Mouse (Mus musculus): ENCODE measurements around the gene Il22ra2. TPM values are rescaled to one million over a fixed set of nuclear protein-coding genes. Genes with fewer than 3 reads are reported as not detected.
"Not testable (repeated sequence)": the region's sequence is repeated elsewhere in the genome, so short reads cannot be mapped to it uniquely, and the experiment has no call there.

Il22ra2 gene
- total RNA-seq, 2 experiments from 2014 or later, result not detected

DNA sequence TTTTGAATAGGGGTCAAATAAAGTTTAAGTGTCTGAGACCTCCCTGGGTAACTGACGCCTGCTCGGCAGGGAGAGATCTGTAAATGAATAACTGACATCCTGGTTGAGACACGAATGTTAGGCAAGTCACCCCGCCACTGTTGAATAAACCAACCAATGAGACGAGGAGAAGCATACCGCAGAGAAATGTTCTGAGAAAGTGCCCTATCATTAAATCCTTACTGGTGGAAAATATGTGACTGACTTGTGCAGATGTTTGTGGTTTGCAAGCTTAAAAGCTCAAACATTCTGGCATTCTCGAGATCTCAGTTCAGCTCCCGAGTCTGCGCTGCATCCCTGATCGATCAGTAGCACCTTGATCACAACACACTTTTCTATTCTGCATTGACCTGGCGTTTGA lies 23.7 kb upstream of the Il22ra2 start:
- intact Hi-C loops (cut with DNase I), result loop anchor here (5.0 to 10.0 kb wide), 2 partner anchors 106 to 507 kb away; no protein-coding TSS in a partner anchor
- DNase-seq (ENCODE audit: low spot score), result no peak

DNA sequence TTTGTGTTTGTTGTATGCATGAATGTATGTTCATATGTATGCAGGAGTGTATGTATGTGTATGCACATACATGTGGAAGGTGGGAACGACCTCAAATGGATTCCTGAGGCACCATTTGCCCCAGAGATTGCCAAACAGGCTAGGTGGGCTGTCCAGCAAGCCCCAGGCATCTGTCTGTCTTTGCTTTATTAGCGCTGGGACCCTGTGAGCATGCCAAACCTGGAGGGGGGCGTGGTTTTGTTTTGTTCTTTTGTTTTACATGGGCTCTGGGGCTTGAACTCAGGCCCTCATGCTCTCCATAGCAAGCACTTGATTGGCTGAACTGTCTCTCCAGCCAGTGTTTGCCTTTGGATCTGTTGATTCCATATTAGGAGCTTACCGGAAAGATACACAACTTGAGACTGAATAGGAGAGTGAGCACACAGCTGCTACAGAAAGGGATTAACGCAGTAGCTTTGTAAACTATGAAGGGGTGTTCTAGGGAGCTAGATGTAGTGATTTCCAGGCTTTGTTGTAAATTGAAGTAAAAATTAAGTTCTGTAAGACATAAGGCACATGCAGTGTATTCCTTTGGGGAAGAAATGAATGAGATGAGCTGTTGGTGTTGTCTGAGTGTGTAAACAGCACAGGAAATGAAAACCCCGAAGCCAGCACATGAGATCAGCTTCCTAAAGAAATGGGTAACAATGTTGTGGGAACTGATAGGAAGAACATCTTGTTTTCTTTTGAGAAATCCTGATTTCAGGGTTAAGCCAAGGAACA lies 22.3 kb upstream of the Il22ra2 start:
- DNase-seq (ENCODE audit: low spot score), result no peak

DNA sequence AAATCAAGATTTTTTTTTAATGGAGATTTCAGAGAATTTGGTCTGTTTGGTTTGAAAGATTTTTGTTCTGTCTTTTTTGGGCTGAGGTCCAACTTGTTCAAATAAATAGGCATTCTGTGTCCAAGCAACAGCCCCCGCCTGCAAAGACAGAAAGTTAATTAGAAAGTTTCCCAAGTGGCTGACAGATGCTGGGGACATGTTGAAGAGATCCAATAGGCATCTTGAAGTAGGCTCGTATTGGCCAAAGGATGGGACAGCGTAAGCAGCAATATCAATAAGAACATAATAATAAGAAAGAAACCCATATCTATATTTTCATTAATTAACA lies 21.7 kb upstream of the Il22ra2 start:
- no peak for DNase-seq (ENCODE audit: low spot score)
- intact Hi-C loops (cut with DNase I), result loop anchor here (5.0 to 10.0 kb wide), 3 partner anchors 38 to 295 kb away; no protein-coding TSS in a partner anchor

More for the DNA sequence above, 22.3 kb upstream of the Il22ra2 start:
- intact Hi-C loops (cut with DNase I), result loop anchor here (5.0 to 10.0 kb wide), 5 partner anchors 37 to 505 kb away; no protein-coding TSS in a partner anchor

DNA sequence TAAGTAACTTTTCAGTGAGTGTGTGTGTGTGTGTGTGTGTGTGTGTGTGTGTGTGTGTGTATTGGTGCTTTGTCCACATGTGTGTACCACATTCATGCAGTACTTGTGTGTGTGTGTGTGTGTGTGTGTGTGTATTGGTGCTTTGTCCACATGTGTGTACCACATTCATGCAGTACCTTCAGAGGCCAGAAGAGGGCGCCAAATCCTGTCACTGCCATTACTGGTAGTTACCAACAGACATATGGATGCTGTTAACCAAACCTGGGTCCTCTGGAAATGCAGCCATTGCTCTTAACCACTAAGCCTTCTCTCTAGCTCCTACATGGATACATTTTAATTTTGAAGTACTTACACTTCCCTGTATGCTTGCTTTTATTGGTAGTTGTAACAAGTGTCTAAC lies 20.3 kb upstream of the Il22ra2 start:
- not testable (repeated sequence) for DNase-seq (ENCODE audit: low spot score)

DNA sequence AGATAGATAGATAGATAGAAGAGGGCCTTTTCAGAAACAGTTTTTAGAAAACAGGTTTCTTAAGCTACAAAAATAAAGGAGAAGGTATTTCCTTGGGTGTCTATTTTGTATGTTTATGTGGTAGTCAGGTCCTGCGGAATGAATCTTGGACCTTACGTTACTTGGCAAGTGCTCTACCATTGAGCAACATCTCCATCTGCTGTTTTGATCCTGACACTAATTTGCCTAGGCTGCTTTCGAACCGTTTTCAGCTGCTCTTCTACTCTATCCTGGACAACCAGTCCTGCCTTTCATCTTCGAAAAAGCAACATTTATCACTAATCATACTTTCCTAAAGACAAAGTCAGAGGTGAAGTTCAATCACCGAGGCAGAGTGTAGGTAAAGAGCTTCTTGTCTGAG lies 18.6 kb upstream of the Il22ra2 start:
- DNase-seq (ENCODE audit: low spot score), result no peak
- intact Hi-C loops (cut with DNase I), result loop anchor here (5.0 to 10.0 kb wide), 3 partner anchors 41 to 292 kb away; no protein-coding TSS in a partner anchor

More for the DNA sequence above, 20.3 kb upstream of the Il22ra2 start:
- intact Hi-C loops (cut with DNase I), result loop anchor here (5.0 to 10.0 kb wide), 3 partner anchors 39 to 293 kb away; no protein-coding TSS in a partner anchor

DNA sequence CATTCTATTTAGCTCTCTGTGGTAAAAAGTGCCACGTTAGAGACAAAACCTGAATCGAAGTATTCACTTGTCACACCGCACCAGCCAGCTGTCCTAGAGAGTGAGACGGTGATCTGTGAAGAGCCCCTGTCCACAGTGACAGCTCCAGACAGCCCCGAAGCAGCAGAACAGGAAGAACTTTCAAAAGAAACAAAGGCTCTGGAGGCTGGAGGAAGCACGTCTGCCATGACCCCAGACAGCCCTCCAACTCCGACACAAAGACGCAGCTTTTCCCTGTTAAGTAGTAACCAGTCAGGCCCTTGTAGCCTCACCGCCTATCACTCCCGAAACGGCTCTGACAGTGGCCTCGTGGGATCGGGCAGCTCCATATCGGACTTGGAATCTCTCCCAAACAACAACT lies 12.7 kb upstream of the Il22ra2 start:
- intact Hi-C loops (cut with DNase I), result loop anchor here (10.0 kb wide), 1 partner anchor 286 kb away; no protein-coding TSS in a partner anchor
- no peak for DNase-seq (ENCODE audit: low spot score)

DNA sequence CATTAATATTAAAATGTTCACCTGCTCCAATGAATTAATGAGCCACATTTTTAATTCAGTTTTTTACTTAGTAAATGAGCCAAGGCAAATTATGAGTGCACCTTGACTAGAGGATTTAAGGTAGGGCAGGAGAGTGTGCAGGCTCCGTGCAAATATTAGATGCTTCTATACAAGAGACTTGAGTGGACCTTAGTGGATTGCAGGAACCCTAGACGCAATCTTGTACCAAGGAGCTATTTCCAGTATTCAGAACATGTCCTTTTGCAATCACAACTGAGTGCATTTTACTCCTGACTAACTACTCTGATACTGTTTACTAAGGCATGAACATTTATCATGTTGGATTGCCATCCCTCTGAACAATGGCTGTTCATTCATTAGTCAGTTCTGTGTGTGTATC lies 10.2 kb upstream of the Il22ra2 start:
- intact Hi-C loops (cut with DNase I), result no loop called here

DNA sequence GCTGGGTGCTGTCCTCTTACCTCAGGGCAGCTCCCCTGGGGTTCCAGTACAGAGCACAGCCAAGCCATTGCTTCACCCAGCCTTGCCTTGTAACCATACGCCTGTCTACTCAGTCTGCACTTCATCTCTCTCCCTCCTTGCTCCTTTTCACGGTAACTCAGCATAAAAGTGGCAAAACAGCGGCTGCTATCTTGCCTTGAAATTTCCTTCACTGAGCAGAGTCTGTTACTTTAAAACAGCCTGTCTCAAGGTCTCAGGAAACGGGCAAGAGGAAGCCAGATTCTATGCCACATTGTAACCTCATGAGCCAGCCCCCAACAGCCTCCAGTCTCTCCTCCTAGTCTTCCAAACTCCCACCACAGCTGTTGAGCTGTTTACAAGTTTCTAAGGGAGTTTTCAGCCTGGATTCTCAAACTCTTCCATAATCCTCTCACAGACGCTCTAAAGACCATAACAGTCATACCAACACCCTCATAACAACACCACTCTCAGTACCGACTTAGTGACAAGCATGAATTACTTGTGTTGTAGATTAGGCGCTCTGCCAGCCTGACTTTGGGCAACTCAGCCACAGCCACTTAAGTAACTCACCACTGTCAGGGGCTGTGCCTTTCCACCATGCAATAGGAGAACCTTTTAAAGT lies 8.6 kb upstream of the Il22ra2 start:
- no peak for DNase-seq (ENCODE audit: low spot score)
- intact Hi-C loops (cut with DNase I), result no loop called here

More for the DNA sequence above, 10.2 kb upstream of the Il22ra2 start:
- no peak for DNase-seq (ENCODE audit: low spot score)

DNA sequence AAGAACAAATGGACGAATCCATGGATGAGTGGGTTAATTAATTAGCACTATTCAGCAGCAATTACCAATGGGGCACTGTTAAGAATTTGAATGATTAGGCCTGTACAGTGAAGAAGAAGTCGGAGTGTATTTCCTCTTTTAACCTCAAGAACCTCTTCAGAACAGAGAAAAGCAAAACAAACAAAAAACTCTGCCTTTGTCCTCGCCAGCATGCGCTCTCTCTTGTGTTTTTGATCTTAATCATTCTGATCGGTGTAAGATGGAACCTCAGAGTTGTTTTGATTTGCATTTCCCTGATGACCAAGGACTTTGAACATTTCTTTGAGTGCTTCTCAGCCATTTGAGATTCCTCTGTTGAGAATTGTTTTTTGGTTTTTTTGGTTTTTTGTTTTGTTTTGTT lies 2.1 kb upstream of the Il22ra2 start:
- DNase-seq (ENCODE audit: low spot score), result no peak
- intact Hi-C loops (cut with DNase I), result loop anchor here (5.0 kb wide), 1 partner anchor 73 kb away; no protein-coding TSS in a partner anchor

DNA sequence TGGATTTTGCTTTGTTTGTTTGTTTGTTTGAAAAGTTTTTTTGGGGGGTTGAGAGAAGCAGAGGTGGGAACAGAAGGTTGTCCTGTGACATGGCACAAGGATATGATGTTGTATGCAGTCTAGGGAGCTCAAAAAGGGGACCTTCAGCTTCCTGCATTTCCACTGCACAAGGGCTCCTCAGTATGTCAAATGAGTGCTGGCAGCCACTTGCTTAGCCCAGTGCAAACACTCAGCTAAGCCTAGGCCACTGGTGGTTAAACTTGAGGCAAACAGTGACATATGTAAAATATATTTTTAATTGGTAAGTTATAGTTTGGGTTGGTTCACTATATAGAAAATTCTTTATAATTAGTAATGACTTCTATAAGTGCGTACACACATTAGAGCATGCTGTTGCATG lies 2.8 kb downstream of the Il22ra2 start:
- DNase-seq (ENCODE audit: low spot score), result no peak
- intact Hi-C loops (cut with DNase I), result loop anchor here (5.0 kb wide), 1 partner anchor 68 kb away; no protein-coding TSS in a partner anchor

DNA sequence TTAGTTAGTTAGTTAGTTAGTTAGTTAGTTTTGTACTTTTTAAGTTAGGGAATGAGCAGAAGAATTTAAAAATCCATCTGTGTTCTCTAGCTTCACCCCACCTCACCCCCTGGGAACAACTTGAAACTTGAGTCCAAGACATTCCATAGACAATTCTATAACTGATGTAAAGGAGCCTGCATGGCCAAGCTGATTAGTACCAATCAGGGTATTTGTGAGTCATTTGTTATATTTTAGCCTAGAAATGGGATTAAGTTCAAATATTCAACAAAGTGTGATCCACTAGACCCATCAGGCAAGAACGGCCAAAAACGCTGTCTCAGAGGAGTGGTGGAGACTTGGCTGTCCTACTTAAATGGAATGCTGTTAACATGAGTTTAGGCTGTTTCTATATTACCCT lies 5.5 kb downstream of the Il22ra2 start:
- DNase-seq (ENCODE audit: low spot score), result no peak
- intact Hi-C loops (cut with DNase I), result no loop called here

DNA sequence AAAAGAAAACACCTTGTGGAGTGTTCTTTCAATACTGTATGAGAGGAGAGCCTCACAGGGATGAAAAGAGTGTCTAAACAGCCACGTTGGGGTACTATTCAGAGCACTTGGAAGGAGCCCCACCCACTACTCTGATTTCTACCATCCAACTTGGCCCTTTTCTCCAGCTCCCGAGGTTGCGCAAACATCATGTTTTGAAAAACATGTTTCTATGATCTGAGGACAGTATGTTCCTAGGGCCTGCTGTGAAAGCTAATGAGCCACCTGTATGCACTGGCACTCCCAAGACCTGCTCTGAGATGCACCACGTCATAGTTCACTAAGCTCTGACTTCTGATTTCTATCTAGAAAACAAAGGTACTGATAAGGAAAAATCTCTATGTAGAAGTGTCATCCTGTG lies 6.0 kb downstream of the Il22ra2 start:
- no peak for DNase-seq (ENCODE audit: low spot score)
- intact Hi-C loops (cut with DNase I), result no loop called here

DNA sequence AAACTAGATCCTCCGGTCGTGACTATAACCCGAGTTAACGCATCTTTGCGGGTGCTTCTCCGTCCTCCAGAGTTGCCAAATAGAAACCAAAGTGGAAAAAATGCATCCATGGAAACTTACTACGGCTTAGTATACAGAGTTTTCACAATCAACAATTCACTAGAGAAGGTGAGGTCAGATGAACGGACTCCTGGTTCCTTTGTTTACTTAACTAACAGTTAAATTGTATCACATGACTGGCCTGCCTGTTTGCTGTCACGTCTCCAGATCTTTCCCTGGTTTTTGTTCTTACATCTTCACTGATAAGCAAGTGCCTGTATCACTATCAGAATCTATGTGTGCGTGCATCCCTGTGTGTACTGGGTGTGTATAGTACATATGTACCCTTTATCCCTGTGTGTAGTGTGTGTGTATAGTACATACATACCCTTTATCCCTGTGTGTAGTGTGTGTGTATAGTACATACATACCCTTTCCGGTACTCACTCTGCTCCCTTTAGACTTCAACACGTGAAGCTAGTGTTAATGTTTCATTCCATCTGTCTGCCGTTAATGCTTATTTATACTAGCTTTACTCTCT lies 9.9 kb downstream of the Il22ra2 start:
- intact Hi-C loops (cut with DNase I), result no loop called here
- DNase-seq (ENCODE audit: low spot score), result no peak

DNA sequence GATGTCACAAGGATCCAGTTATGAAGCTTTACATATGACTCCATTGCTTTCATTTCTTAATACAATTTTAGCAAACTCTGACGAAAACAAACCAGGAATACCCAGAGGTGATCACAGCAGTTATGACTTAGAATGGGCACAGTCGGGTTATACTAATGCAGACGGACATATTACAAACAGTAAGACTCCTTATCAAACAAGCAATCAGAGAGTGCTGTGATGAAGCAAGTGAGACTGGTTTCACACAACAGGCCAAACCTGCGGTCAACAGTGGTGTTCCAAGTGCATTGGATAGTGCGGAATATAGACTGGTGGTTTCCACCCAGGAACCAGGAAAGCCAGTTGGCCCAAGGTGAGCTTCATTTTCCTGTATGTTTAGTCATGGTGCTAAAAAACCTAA lies 17.1 kb downstream of the Il22ra2 start:
- no peak for DNase-seq (ENCODE audit: low spot score)
- intact Hi-C loops (cut with DNase I), result no loop called here

DNA sequence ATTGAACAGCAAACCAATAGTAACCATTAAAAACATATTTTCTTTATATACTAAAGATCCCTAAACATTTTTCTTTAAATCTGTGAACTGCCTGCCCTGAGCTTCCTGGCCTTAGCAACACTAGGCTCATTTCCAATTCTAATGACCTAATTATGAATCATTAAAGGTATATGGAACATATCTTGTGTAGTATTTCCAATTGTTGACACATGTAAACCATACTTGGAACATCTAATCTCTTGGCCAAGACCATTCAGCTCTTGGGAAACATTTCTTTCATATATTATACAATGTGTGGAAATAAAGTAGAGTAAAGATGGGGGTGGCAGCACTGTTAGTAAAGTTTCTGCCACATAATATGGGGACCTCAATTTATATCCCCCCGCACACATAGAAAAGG lies 17.8 kb downstream of the Il22ra2 start:
- intact Hi-C loops (cut with DNase I), result no loop called here
- no peak for DNase-seq (ENCODE audit: low spot score)

DNA sequence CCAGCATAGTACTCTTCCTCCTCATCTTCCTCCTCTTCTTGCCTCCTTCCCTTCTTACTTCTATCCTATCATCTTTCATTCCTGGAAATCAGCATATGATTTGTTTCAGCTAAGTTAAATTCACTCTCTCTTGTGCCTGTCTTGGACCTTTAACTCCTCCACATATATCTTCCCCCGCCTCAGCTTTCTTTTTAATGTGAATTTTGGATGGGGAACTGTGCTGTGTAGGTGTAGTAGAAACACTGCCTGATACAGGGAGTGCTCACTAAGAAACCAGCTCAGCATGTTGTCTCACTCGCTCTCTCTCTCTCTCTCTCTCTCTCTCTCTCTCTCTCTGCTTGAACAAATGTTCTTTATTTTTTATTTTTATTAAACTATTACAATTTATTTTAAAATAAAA lies 23.3 kb downstream of the Il22ra2 start:
- intact Hi-C loops (cut with DNase I), result no loop called here
- DNase-seq (ENCODE audit: low spot score), result no peak

DNA sequence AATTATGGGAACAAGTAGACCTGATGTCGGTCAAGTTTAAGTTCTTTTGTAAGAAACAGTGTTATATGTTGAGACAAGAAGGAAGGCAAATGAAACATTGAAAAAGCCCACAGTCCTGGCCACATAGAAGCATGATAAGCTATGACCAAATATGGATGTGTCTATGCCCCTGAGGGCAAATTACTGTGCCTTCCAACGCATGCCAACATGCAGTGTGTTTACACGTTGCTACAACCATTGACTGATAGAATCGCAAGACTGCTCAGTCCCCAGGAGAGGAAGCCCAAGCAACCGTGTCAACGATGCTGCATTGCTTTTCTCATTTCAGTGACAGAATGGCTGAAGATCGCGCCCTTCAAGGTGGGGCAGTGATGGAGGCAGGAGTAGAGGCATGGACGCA lies 35.6 kb downstream of the Il22ra2 start:
- DNase-seq (ENCODE audit: low spot score), result no peak
- intact Hi-C loops (cut with DNase I), result no loop called here

DNA sequence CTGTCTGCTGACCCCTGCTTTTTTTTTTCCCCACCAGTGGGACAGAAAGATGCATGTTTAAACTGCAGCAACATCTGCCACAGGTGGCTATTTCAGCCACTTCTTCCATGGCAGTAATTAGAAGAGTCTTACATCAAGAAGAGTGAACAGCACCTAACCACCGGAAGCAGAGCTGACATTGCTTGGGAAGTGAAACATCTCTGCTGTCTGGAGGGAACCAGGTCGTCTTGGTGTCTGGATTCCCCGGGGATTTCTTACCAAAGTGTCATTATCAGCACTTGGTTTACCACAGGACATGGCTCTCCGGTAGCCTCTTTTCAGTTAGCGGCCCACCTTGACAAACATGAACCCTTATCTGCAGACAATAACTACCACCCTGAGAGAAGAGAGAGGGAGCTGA lies 38.2 kb downstream of the Il22ra2 start:
- no peak for DNase-seq (ENCODE audit: low spot score)
- intact Hi-C loops (cut with DNase I), result no loop called here

DNA sequence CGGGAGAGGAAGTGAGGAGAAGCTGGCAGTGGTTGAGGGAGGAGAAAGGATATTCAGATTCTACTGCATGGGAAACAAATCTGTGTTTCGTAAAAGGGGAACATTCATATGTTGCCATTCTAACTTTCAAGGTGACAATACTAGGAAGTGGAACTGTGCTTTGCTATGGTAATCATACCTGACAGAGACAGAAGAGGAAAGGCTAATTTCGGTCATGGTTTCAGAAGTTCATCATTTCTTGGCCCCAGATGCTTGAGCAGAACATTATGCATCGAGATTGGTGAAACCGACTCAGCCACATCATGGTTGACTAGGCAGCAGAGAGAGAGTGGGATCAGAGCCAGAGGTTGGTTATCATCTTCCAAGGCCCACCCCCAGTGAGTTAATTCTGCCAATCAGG lies 47.2 kb downstream of the Il22ra2 start:
- DNase-seq (ENCODE audit: low spot score), result no peak
- intact Hi-C loops (cut with DNase I), result no loop called here

DNA sequence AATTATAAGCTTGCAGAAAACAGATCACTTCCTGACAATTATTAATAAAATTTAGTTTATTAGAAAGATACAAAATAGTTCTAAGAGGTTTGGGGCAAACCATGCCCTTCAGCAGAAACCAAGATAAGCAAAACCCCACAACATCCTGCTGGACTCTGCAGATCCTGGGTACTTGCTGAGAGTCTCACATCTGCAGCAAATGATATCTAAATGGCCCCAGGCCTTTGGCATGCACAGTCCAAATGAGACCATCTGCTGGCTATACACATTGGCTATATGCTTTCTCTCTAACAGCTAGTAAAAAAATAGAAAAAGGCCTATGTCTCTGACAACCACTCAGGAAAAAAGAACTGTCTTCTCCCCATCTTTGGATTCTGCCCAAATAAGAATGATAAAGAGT lies 50.2 kb downstream of the Il22ra2 start:
- DNase-seq (ENCODE audit: low spot score), result no peak
- intact Hi-C loops (cut with DNase I), result loop anchor here (2.0 to 5.0 kb wide), 3 partner anchors 70 to 181 kb away; no protein-coding TSS in a partner anchor

DNA sequence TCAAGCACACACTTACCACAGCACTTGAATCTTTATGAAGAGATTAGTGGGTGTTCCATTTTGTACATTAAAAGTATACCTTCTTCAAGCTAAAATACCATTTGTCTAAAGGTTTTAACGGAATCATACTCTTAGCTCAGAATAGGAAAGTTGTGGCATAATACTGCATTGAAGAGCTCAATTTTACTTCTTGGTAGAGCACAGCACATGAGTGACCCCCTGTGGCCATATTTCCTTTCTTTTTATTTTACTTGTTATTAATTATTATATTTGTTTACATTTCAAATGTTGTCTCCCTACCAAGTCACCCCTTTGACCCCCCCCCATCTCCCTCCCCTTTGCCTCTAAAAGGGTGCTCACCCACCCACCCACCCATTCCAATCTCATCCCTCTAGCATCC lies 51.3 kb downstream of the Il22ra2 start:
- intact Hi-C loops (cut with DNase I), result loop anchor here (2.0 to 5.0 kb wide), 3 partner anchors 71 to 182 kb away; no protein-coding TSS in a partner anchor
- no peak for DNase-seq (ENCODE audit: low spot score)

Data from heart, postnatal 25 days (tissue).